Mouse (Mus musculus) megakaryocyte-erythroid progenitor cell, adult 5-6 weeks (primary cell): Measurements from ENCODE around the gene Mcf2l. TPM values are rescaled to one million over a fixed set of nuclear protein-coding genes. Genes with fewer than 3 reads are reported as not detected.
A peak's percentile ranks its signal among the peaks of the same experiment; 100 is the strongest.

ENCODE experiments used
- ATAC-seq: replicated peaks from 2 replicates; pipeline ENCODE4 v1.8.0; 2016; ENCODE audit warnings: mild to moderate bottlenecking, inconsistent platforms; ENCODE audit not compliant: severe bottlenecking, poor library complexity, low FRiP score, low TSS enrichment
- total RNA-seq, 2 experiments: library from RNA; stranded (forward) in 1 of 2; stranded (reverse) in 1 of 2; fragments of 200-1000, 215-1000 nt in 1 of 2; fragments of >200 nt in 1 of 2; fragmentation: Nextera tagmentation in 1 of 2; gene quantifications; 2 replicates each; pipeline ENCODE4 v1.2.3; 2014 to 2017

The Mcf2l gene
- total RNA-seq, 2 experiments from 2014 or later: 0.23 to 0.37 TPM

GRCm38 (mm10) chr8:12905122-12905521, 31.5 kb downstream of the Mcf2l start:
- no peak for ATAC-seq

DNA sequence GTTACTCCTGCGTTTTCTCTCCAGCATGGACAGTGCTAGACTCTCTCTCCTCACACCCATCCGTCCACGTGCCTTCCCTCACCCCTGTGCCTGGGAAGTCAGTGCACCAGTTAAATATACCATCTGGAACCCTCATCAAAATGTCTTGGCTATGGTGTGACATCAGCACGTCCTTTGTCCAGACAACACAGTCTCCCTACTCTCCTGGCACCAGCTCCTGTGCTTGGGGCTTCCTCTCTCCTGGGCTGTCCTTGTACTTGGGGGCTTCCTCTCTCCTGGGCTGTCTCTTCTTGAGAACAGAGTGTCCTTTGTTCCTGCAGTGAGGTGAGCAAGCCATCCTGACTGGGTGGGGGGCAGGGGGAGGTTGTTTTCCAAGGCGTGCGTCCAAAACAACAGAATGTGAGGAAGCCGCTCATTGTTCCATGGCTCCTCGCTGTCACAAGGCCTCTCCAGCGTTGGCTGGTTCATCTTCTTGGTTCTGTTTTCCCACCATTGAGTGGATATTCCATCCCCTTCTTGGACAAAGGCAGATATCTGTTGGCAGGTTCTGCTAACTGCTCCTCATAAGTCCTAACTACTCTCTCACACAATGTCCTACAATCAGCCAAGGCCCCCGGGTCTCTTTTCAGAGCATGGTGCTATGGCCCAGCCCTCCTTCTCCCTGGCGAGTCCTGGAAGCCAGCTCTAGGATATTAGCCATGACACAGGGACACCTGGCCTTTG, 32.2 kb downstream of the Mcf2l start:
- no peak for ATAC-seq

GRCm38 (mm10) chr8:12906597-12906996, 33.0 kb downstream of the Mcf2l start:
- no peak for ATAC-seq

- no peak for ATAC-seq
These were observed 34.1 kb downstream of the Mcf2l start for GRCm38 (mm10) chr8:12907730-12908129.

- no peak for ATAC-seq
These were observed 38.4 kb downstream of the Mcf2l start for GRCm38 (mm10) chr8:12912011-12912410.

- ATAC-seq: no peak
These were observed 41.8 kb downstream of the Mcf2l start for GRCm38 (mm10) chr8:12915187-12916006.

- no peak for ATAC-seq
These were observed 42.7 kb downstream of the Mcf2l start for GRCm38 (mm10) chr8:12916156-12916900.

DNA sequence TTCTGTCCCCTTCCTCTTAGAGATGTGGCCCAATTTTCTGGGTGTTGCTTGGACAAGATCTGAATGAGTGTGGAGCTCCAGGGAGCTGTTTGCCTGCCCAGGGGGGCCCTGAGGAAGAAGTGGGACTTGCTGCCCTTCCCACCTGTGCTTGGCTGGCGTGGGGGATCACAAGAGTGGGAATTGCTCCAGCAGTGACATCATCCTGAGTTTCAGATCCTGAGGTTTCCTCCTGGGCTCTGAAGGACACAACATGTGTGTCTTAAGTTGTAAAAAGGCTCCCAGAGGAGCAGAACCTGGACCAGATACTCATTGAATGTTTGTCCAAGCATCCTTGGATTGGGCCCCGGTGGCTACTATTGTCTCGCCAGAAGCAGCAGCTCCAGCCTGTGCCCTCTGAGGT, 43.4 kb downstream of the Mcf2l start:
- no peak for ATAC-seq

DNA sequence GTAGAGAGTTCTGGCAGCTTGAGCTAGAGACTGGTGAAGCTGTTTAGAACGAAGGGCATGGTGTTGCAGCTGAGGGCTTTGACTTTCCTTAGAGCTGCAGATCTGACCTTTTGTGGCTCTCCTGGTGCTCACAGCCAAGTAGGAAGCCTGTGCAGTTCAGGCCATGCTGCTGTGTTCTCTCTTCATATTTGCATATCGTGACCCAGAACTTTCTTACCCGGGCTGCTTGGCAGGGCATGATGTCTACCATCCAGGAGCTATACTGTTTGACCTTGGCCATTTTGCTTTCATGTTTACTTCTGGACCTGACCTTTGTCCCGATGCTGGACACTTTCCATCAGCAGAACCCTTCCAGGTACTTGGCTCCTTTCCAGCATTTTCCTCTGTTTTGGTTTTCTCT, 44.2 kb downstream of the Mcf2l start:
- ATAC-seq: no peak

DNA sequence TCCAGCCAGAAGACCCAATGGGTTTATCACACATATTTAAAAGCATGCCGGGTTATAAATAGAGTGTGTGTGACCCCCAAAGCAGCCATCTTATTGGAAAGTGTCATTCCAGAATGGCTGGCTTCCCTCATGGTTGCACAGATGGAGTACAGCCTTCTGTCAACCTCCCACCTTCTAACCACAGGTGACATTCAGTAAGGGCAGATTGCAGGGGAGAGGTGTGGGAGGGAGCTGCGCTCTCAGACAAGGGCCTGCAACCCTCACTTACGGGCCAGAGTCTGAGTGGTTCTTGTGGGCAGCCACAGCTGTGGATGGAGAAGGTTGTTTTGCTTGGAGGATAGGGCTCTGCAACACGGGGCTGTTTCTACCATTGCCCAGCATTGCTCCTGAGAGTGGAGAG, 47.0 kb downstream of the Mcf2l start:
- ATAC-seq: no peak

GRCm38 (mm10) chr8:12925051-12925450, 51.4 kb downstream of the Mcf2l start:
- no peak for ATAC-seq

- ATAC-seq: no peak
These were observed 52.4 kb downstream of the Mcf2l start for GRCm38 (mm10) chr8:12925941-12926381.

DNA sequence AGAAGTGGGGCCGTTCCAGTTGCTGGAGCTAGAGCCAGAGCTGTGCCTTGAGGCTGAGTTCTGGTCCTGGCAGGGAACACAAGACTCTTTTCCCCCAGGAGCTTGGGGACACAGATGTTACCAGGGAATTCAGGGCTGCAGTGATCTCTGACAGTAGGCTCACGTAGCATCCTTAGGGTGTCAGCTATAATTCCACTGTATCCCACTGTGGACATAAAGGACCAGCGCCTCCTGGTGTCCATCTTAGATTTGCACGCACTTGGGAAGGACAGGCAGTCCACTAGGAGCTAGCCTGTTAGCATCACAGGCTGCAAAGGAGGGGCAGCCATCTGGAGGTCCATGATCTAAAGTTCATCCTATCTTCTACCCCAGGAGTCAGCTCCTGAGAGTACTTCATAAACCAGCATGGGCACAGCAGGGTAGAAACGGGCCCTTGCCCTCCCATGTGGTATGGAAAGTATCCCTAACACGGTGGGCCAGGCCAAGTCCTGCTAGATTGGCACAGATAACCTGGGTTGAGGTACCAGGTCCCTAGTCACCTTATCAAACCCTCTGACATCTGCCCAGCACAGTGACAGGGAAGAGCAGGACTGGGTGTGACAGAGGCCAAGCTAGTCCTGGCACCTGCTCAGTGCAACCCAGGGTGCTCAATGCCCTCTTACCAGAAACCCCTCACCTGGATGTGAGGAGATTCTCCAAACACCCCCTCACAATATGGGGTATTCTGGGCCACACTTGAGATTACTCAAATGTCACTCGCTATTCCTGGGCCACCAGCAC, 53.8 kb downstream of the Mcf2l start:
- peak; percentile 69 for ATAC-seq

- no peak for ATAC-seq
These were observed 54.4 kb downstream of the Mcf2l start for GRCm38 (mm10) chr8:12928033-12928432.

DNA sequence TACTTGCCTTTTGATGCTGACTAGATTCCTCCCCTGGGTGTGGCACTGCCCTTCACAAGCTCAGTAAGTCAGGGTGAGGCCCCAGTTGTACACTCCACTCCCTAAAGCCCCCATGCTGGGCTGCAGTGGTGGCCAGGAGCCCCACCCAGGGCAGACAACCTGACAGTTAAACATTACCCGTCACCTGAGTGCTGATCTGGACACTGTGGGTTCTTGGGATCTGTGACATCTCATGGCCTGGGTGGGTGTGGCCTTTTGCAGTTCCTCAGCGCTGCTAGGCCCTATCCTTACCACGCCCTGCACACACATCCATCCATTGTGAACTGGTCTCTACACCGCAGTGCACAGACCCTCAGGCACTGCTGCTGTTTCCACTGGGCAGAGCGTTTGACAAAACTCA, 55.3 kb downstream of the Mcf2l start:
- ATAC-seq: no peak

DNA sequence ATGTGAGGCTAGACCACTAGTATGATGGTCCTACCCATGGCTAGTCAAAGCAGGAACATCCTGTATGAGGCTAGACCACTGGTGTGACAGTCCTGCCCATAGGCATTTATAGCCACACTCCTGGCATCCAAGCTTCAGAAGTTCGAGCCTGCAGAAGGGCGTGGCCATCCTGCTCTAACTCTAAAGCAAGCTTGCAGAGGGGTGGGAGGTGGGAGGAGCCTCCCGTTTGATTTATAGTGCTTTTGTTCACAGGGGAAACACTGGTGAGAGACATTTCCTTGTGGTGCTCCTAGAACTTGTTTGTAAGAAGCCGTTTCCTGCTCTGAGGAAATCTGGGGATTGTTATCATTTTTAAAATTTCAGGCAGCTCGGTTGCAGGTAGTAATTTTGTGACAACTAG, 56.7 kb downstream of the Mcf2l start:
- no peak for ATAC-seq

DNA sequence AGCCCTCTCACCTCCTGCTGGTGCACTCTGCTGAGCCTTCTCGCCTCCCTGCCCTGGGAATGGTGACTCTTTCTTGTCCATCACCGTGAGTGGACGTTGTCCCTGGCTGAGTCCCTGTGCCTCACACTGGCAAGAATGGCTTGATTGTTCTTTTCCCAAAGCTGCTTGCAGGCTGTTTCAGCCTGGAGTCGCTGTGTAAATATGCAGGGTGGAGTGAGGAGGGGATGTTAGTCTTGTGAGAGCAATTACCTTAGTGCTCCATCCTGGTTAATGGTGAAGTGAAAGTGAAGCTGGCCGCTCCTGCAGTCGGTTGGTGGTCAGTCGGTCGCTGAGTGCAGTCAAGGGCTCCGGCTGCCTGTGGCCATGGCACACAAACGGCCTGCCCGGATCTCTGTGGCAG, 57.8 kb downstream of the Mcf2l start:
- no peak for ATAC-seq

- no peak for ATAC-seq
These were observed 58.9 kb downstream of the Mcf2l start for GRCm38 (mm10) chr8:12932520-12932919.

DNA sequence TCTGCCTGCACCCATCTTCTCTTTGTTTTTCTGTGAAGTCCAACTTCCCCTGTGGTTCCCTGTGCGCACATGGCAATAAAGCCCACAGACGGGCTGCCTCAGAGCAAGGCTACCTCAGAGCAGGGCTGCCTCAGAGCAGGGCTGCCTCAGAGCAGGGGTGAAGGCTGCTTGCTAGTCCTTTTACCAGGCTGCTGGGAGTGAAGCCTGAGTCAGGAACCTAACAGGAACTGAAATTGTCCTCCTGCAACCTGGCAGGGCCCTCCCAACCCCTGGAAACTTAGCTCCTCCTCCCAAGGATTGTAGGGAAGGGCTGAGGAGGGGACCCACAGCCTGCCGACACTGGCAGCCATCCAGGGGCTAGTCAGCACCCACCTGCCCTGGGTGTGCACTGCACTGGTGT, 60.2 kb downstream of the Mcf2l start:
- no peak for ATAC-seq
